In genomic region chr4:141478794-141479193, GRCm38 (mm10) we compare ENCODE assay signal across 11 mouse cellular contexts. TPM values are rescaled to one million over a fixed set of nuclear protein-coding genes. Genes with fewer than 3 reads are reported as not detected.
A peak's percentile ranks its signal among the peaks of the same experiment; 100 is the strongest.
DNase-seq lines count a peak whose midpoint lies in the region; ATAC-seq and TF ChIP-seq lines count a peak whose summit lies in the region.
"Had no signal": no experiment of that assay in that cellular context is flagged by ENCODE, and none has a peak within 500 bp of the region (broad histone marks: within the 10 kb centered on the region; RNA-seq: fewer than 3 reads in every experiment).

No protein-coding gene starts in this region.

- intact Hi-C loops in heart, postnatal 14 days (cut with DNase I): no loop called here
- intact Hi-C loops in left cerebral cortex, postnatal 25 days (cut with DNase I): loop anchor here (5.0 kb wide), 1 partner anchor 59 kb away; the partner anchor contains the start of gene Spen

- WGBS in hindbrain, embryonic 13.5 days: 93% methylated on average over 32 of the region's 32 CpGs
- 94% methylated on average over 32 of the region's 32 CpGs for WGBS in hindbrain, embryonic 10.5 days
- WGBS in midbrain, postnatal 0 days: 89% methylated on average over 32 of the region's 32 CpGs
- WGBS in midbrain, embryonic 16.5 days: 92% methylated on average over 32 of the region's 32 CpGs
- 96% methylated on average over 32 of the region's 32 CpGs for WGBS in embryonic facial prominence, embryonic 15.5 days
- WGBS in stomach, embryonic 16.5 days: 94% methylated on average over 32 of the region's 32 CpGs

- ATAC-seq in hindbrain, embryonic 13.5 days (ENCODE audit: low FRiP score): no peak
- ATAC-seq in midbrain, postnatal 0 days (ENCODE audit: low FRiP score): no peak
- no peak for ATAC-seq in midbrain, embryonic 16.5 days
- no peak for ATAC-seq in embryonic facial prominence, embryonic 15.5 days (ENCODE audit: insufficient number of reproducible peaks, low FRiP score, low TSS enrichment, low read depth)
- no peak for ATAC-seq in stomach, embryonic 16.5 days (ENCODE audit: insufficient read depth, low FRiP score)
- ATAC-seq: lung, postnatal 0 days had no signal

- H3K36me3 ChIP-seq in hindbrain, embryonic 13.5 days: peaks cover 97% of the 10 kb centered on the region
- peaks cover 100% of the 10 kb centered on the region for H3K36me3 ChIP-seq in hindbrain, embryonic 10.5 days
- H3K36me3 ChIP-seq in midbrain, postnatal 0 days (ENCODE audit: insufficient read depth, low read length): peaks cover 85% of the 10 kb centered on the region
- H3K36me3 ChIP-seq in midbrain, embryonic 16.5 days (ENCODE audit: control insufficient read depth, insufficient read depth, low read length): peaks cover 68% of the 10 kb centered on the region
- H3K36me3 ChIP-seq in embryonic facial prominence, embryonic 15.5 days: peaks cover 97% of the 10 kb centered on the region
- peaks cover 64% of the 10 kb centered on the region for H3K36me3 ChIP-seq in stomach, embryonic 16.5 days (ENCODE audit: control insufficient read depth, insufficient read depth, low read length)

- no peak overlapping the region for H3K9ac ChIP-seq in hindbrain, embryonic 13.5 days
- no peak overlapping the region for H3K9ac ChIP-seq in midbrain, postnatal 0 days (replicated peaks; ENCODE audit: low read length, poor library complexity, severe bottlenecking)
- H3K9ac ChIP-seq in midbrain, embryonic 16.5 days (ENCODE audit: low read depth, low read length): no peak overlapping the region
- no peak overlapping the region for H3K9ac ChIP-seq in embryonic facial prominence, embryonic 15.5 days
- no peak overlapping the region for H3K9ac ChIP-seq in stomach, embryonic 16.5 days (ENCODE audit: low read length)

- H3K4me1 ChIP-seq in hindbrain, embryonic 13.5 days (replicated peaks): 0 out of 2 replicates have a peak, but pooled peaks cover 5% of the 10 kb centered on the region
- peaks cover 3% of the 10 kb centered on the region for H3K4me1 ChIP-seq in hindbrain, embryonic 10.5 days (replicated peaks)
- no peaks in the 10 kb centered on the region for H3K4me1 ChIP-seq in midbrain, postnatal 0 days (ENCODE audit: insufficient read depth, low read length)
- H3K4me1 ChIP-seq in midbrain, embryonic 16.5 days (ENCODE audit: control insufficient read depth, insufficient read depth, low read length): no peaks in the 10 kb centered on the region
- peaks cover 4% of the 10 kb centered on the region; the same call in 1 of the 2 replicates for H3K4me1 ChIP-seq in embryonic facial prominence, embryonic 15.5 days
- H3K4me1 ChIP-seq in stomach, embryonic 16.5 days (ENCODE audit: control insufficient read depth, insufficient read depth, low read length): no peaks in the 10 kb centered on the region; the same call in 1 of the 2 replicates

- TF ChIP-seq CTCF in midbrain, postnatal 0 days (IDR thresholded peaks at IDR 0.05): no peak

- no peaks in the 10 kb centered on the region for H3K27me3 ChIP-seq in hindbrain, embryonic 13.5 days
- H3K27me3 ChIP-seq in hindbrain, embryonic 10.5 days (ENCODE audit: insufficient read depth, poor library complexity, severe bottlenecking): no peaks in the 10 kb centered on the region
- no peaks in the 10 kb centered on the region for H3K27me3 ChIP-seq in midbrain, postnatal 0 days (ENCODE audit: insufficient read depth, low read length)
- no peaks in the 10 kb centered on the region for H3K27me3 ChIP-seq in midbrain, embryonic 16.5 days (ENCODE audit: control insufficient read depth, insufficient read depth, low read depth, low read length)
- no peaks in the 10 kb centered on the region for H3K27me3 ChIP-seq in embryonic facial prominence, embryonic 15.5 days
- H3K27me3 ChIP-seq in stomach, embryonic 16.5 days (ENCODE audit: control insufficient read depth, insufficient read depth, low read length): no peaks in the 10 kb centered on the region

- H3K4me3 ChIP-seq in hindbrain, embryonic 13.5 days: no peak overlapping the region
- no peak overlapping the region for H3K4me3 ChIP-seq in hindbrain, embryonic 10.5 days
- H3K4me3 ChIP-seq in midbrain, postnatal 0 days (ENCODE audit: low read depth, low read length): no peak overlapping the region
- H3K4me3 ChIP-seq in midbrain, embryonic 16.5 days (ENCODE audit: low read depth, low read length): no peak overlapping the region
- H3K4me3 ChIP-seq in embryonic facial prominence, embryonic 15.5 days (replicated peaks): no peak overlapping the region
- H3K4me3 ChIP-seq in stomach, embryonic 16.5 days (replicated peaks; ENCODE audit: low read length): no peak overlapping the region
- H3K4me3 ChIP-seq: heart, embryonic 10.5 days had no signal

- no peaks in the 10 kb centered on the region for H3K9me3 ChIP-seq in hindbrain, embryonic 13.5 days
- H3K9me3 ChIP-seq in hindbrain, embryonic 10.5 days: no peaks in the 10 kb centered on the region
- no peaks in the 10 kb centered on the region for H3K9me3 ChIP-seq in midbrain, postnatal 0 days (ENCODE audit: low read length)
- no peaks in the 10 kb centered on the region for H3K9me3 ChIP-seq in midbrain, embryonic 16.5 days (replicated peaks; ENCODE audit: control insufficient read depth, low read length, poor library complexity, severe bottlenecking)
- H3K9me3 ChIP-seq in embryonic facial prominence, embryonic 15.5 days (replicated peaks): no peaks in the 10 kb centered on the region
- H3K9me3 ChIP-seq in stomach, embryonic 16.5 days (replicated peaks; ENCODE audit: control insufficient read depth, low read length): no peaks in the 10 kb centered on the region
- H3K9me3 ChIP-seq: heart, embryonic 10.5 days had no signal

- DNase-seq in hindbrain, embryonic 10.5 days (ENCODE audit: low spot score): no peak
- no peak for DNase-seq in midbrain, postnatal 0 days (ENCODE audit: low spot score)
- no peak for DNase-seq in heart, postnatal 14 days
- no peak for DNase-seq in left cerebral cortex, postnatal 25 days (ENCODE audit: low spot score in 2 of 2)

- H3K27ac ChIP-seq in hindbrain, embryonic 13.5 days: 0 out of 2 replicates have a peak overlapping the region, but pooled peaks have one; percentile 75
- no peak overlapping the region for H3K27ac ChIP-seq in hindbrain, embryonic 10.5 days
- peak overlapping the region; percentile 52 for H3K27ac ChIP-seq in midbrain, postnatal 0 days (ENCODE audit: low read depth, low read length)
- no peak overlapping the region; the same call in 1 of the 2 replicates for H3K27ac ChIP-seq in midbrain, embryonic 16.5 days (ENCODE audit: low read length)
- peak overlapping the region; percentile 74 for H3K27ac ChIP-seq in embryonic facial prominence, embryonic 15.5 days (replicated peaks)
- H3K27ac ChIP-seq in stomach, embryonic 16.5 days (ENCODE audit: low read length): peak overlapping the region; percentile 81
- H3K27ac ChIP-seq: heart, embryonic 10.5 days had no signal

- no peak overlapping the region for H3K4me2 ChIP-seq in hindbrain, embryonic 13.5 days
- no peak overlapping the region for H3K4me2 ChIP-seq in midbrain, postnatal 0 days (ENCODE audit: low read depth, low read length, poor library complexity, severe bottlenecking)
- H3K4me2 ChIP-seq in midbrain, embryonic 16.5 days (ENCODE audit: low read length): no peak overlapping the region
- no peak overlapping the region for H3K4me2 ChIP-seq in embryonic facial prominence, embryonic 15.5 days (replicated peaks)
- H3K4me2 ChIP-seq in stomach, embryonic 16.5 days (ENCODE audit: low read depth, low read length): no peak overlapping the region

RNA-seq across cellular contexts. Expression of gene Zbtb17, which starts 34.3 kb away (rescaled TPM):
- polyA plus RNA-seq in hindbrain, embryonic 13.5 days (2015; fragmentation: Nextera tagmentation; extraction: Ambion mirVana): 50.0 and 50.3 TPM in 2 replicates
- polyA plus RNA-seq in hindbrain, embryonic 10.5 days (2016; fragmentation: Nextera tagmentation; extraction: Ambion mirVana): 52.6 and 60.8 TPM in 2 replicates
- total RNA-seq in midbrain, postnatal 0 days (2014; rRNA removed): 31.0 and 34.4 TPM in 2 replicates
- 30.1 and 30.8 TPM in 2 replicates for polyA plus RNA-seq in midbrain, postnatal 0 days (2015; fragmentation: Nextera tagmentation; extraction: Ambion mirVana)
- polyA plus RNA-seq in midbrain, embryonic 16.5 days (2015; fragmentation: Nextera tagmentation; extraction: Ambion mirVana): 42.7 and 48.2 TPM in 2 replicates
- 34.0 and 35.1 TPM in 2 replicates for polyA plus RNA-seq in embryonic facial prominence, embryonic 15.5 days (2015; fragmentation: Nextera tagmentation; extraction: Ambion mirVana)
- polyA plus RNA-seq in stomach, embryonic 16.5 days (2015; fragmentation: Nextera tagmentation; extraction: Ambion mirVana): 31.8 and 35.6 TPM in 2 replicates
- 10 to 100 TPM; 20.8 to 21.2 TPM for total RNA-seq in heart, postnatal 14 days (2021)
- total RNA-seq in left cerebral cortex, postnatal 25 days (2021): 10 to 100 TPM; 42.1 to 43.3 TPM

RNA-seq across cellular contexts. Expression of gene Srarp, which starts 42.9 kb away (rescaled TPM):
- polyA plus RNA-seq in hindbrain, embryonic 13.5 days (2015; fragmentation: Nextera tagmentation; extraction: Ambion mirVana): not detected in 2 replicates
- polyA plus RNA-seq in hindbrain, embryonic 10.5 days (2016; fragmentation: Nextera tagmentation; extraction: Ambion mirVana): not detected in 2 replicates
- total RNA-seq in midbrain, postnatal 0 days (2014; rRNA removed): 1.9 and 4.5 TPM in 2 replicates
- polyA plus RNA-seq in midbrain, postnatal 0 days (2015; fragmentation: Nextera tagmentation; extraction: Ambion mirVana): 0.52 and 0.76 TPM in 2 replicates
- polyA plus RNA-seq in midbrain, embryonic 16.5 days (2015; fragmentation: Nextera tagmentation; extraction: Ambion mirVana): 0.62 TPM in 1 of 2 replicates, not detected in the other
- not detected in 2 replicates for polyA plus RNA-seq in embryonic facial prominence, embryonic 15.5 days (2015; fragmentation: Nextera tagmentation; extraction: Ambion mirVana)
- polyA plus RNA-seq in stomach, embryonic 16.5 days (2015; fragmentation: Nextera tagmentation; extraction: Ambion mirVana): not detected in 2 replicates
- under 1 TPM; 0.34 to 0.43 TPM for total RNA-seq in heart, postnatal 14 days (2021)
- total RNA-seq in left cerebral cortex, postnatal 25 days (2021): 1 to 10 TPM; 4.7 to 6.0 TPM
- polyA plus RNA-seq: heart, embryonic 10.5 days; limb, embryonic 11.5 days; lung, postnatal 0 days had no signal

RNA-seq across cellular contexts. Expression of gene Hspb7, which starts 58.2 kb away (rescaled TPM):
- polyA plus RNA-seq in hindbrain, embryonic 13.5 days (2015; fragmentation: Nextera tagmentation; extraction: Ambion mirVana): 0.06 and 0.08 TPM in 2 replicates
- polyA plus RNA-seq in hindbrain, embryonic 10.5 days (2016; fragmentation: Nextera tagmentation; extraction: Ambion mirVana): not detected in 2 replicates
- total RNA-seq in midbrain, postnatal 0 days (2014; rRNA removed): 0.05 TPM in 1 of 2 replicates, not detected in the other
- polyA plus RNA-seq in midbrain, postnatal 0 days (2015; fragmentation: Nextera tagmentation; extraction: Ambion mirVana): 0.10 and 0.12 TPM in 2 replicates
- not detected in 2 replicates for polyA plus RNA-seq in midbrain, embryonic 16.5 days (2015; fragmentation: Nextera tagmentation; extraction: Ambion mirVana)
- polyA plus RNA-seq in embryonic facial prominence, embryonic 15.5 days (2015; fragmentation: Nextera tagmentation; extraction: Ambion mirVana): 2.0 and 2.4 TPM in 2 replicates
- 5.6 and 5.8 TPM in 2 replicates for polyA plus RNA-seq in stomach, embryonic 16.5 days (2015; fragmentation: Nextera tagmentation; extraction: Ambion mirVana)
- total RNA-seq in heart, postnatal 14 days (2021): 100 to 1,000 TPM; 760 to 902 TPM
- total RNA-seq in left cerebral cortex, postnatal 25 days (2021): under 1 TPM; 0.39 to 0.66 TPM

RNA-seq across cellular contexts. Expression of gene Spen, which starts 59.6 kb away (rescaled TPM):
- 19.2 and 19.7 TPM in 2 replicates for polyA plus RNA-seq in hindbrain, embryonic 13.5 days (2015; fragmentation: Nextera tagmentation; extraction: Ambion mirVana)
- 12.8 and 14.2 TPM in 2 replicates for polyA plus RNA-seq in hindbrain, embryonic 10.5 days (2016; fragmentation: Nextera tagmentation; extraction: Ambion mirVana)
- total RNA-seq in midbrain, postnatal 0 days (2014; rRNA removed): 20.0 and 23.2 TPM in 2 replicates
- polyA plus RNA-seq in midbrain, postnatal 0 days (2015; fragmentation: Nextera tagmentation; extraction: Ambion mirVana): 8.6 and 13.6 TPM in 2 replicates
- 13.6 and 19.2 TPM in 2 replicates for polyA plus RNA-seq in midbrain, embryonic 16.5 days (2015; fragmentation: Nextera tagmentation; extraction: Ambion mirVana)
- 10.8 and 10.9 TPM in 2 replicates for polyA plus RNA-seq in embryonic facial prominence, embryonic 15.5 days (2015; fragmentation: Nextera tagmentation; extraction: Ambion mirVana)
- 6.2 and 7.2 TPM in 2 replicates for polyA plus RNA-seq in stomach, embryonic 16.5 days (2015; fragmentation: Nextera tagmentation; extraction: Ambion mirVana)
- 10 to 100 TPM; 33.8 to 34.0 TPM for total RNA-seq in heart, postnatal 14 days (2021)
- total RNA-seq in left cerebral cortex, postnatal 25 days (2021): 10 to 100 TPM; 54.6 to 60.6 TPM

Comparison
In these comparisons a context has a peak if more than half of its experiments do, and no peak if none do; other contexts are left out.
1. H3K27ac ChIP-seq: peak in hindbrain, embryonic 13.5 days (single experiment), midbrain, postnatal 0 days (single experiment), embryonic facial prominence, embryonic 15.5 days (single experiment) and stomach, embryonic 16.5 days (single experiment); none in hindbrain, embryonic 10.5 days (single experiment) and midbrain, embryonic 16.5 days (single experiment).